Mouse (Mus musculus): ENCODE results near the gene Olfr170.
"Not testable (repeated sequence)": the region's sequence is repeated elsewhere in the genome, so short reads cannot be mapped to it uniquely, and the experiment has no call there.

The Olfr170 gene

GRCm38 (mm10) chr16:19611782-19612181 lies at the start of gene Olfr170:
Olfr170 (minus strand) TSS chr16:19611882.
- DNase-seq (ENCODE audit: low spot score): not testable (repeated sequence)

DNA sequence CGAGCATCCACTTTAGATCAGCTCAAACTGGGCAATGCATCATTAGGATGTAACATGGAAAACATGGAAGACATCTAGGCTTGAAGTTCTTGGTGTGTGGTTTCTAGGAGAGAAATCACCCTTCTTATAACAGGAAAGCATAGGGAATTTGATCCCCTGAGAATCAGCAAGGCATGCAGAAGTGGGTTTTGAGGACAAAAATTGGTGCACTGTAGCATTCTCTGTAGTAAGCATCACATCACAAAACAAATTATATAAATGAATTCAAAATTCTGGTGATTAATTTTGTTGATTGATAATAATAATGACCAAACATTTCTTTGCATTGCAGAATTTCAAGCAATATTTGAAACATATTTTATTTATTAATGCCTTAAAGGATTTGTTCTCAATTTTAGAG lies 18.1 kb upstream of the Olfr170 start, which contains the start of gene Olfr171:
Gene Olfr171, minus strand, starts transcription at position 101 of the 400 bp plus-strand sequence.
- no peak for DNase-seq (ENCODE audit: low spot score)

DNA sequence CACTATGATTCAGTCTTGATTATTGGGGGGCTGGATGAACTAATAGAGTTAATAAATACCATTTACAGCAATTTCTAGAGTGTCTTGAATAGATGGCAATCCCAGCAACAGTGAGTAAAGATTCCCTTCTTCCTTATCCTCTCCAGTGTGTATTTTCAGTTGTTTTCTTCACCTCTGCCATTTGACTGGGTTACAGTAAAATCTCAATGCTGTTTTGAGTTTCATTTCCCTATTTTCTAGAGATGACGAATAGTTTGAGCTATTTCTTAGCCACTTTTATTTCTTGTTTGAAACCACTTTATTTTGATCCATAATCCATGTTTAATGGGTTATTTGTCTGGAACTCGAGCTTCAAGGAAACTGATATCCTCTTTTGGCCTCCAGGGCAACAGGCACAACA lies 8.5 kb downstream of the Olfr170 start:
- DNase-seq (ENCODE audit: low spot score): no peak

GRCm38 (mm10) chr16:19571709-19572108 lies 40.0 kb downstream of the Olfr170 start, which contains the start of gene Olfr169:
Olfr169 (minus strand) TSS chr16:19571809.
- not testable (repeated sequence) for DNase-seq (ENCODE audit: low spot score)

Measured in lung, postnatal 25 days (tissue).